Mouse (Mus musculus) cerebellum, adult 2 months (tissue): Measurements from ENCODE around the gene Slc13a5. TPM values are rescaled to one million over a fixed set of nuclear protein-coding genes. Genes with fewer than 3 reads are reported as not detected.

Experiments used
- DNase-seq, 2 experiments: peaks; one replicate each; pipeline ENCODE4 v3.0.0; 2021
- H3K27ac ChIP-seq: fragments of 200-500 bp; 2 replicates; pipeline ENCODE4 v1.5.1; 2012; ENCODE audit warnings: low read length, control low read depth, inconsistent platforms; ENCODE audit not compliant: insufficient read depth
- H3K27me3 ChIP-seq: fragments of 200-500 bp; 2 replicates; pipeline ENCODE4 v1.6.1; 2012; ENCODE audit warnings: inconsistent platforms, mild to moderate bottlenecking, low read length, moderate library complexity; ENCODE audit not compliant: control insufficient read depth, insufficient read depth
- H3K4me1 ChIP-seq: fragments of 200-500 bp; 2 replicates; pipeline ENCODE4 v1.6.1; 2011; ENCODE audit warnings: low read length; ENCODE audit not compliant: control insufficient read depth, insufficient read depth
- H3K4me3 ChIP-seq: fragments of 200-500 bp; replicated peaks from 2 replicates; pipeline ENCODE3; 2011; ENCODE audit warnings: mild to moderate bottlenecking, low read depth, low read length, control low read depth; ENCODE audit not compliant: insufficient read depth
- CTCF ChIP-seq: fragments of 200-500 bp; IDR thresholded peaks from 2 replicates; pipeline ENCODE4 v1.5.1; 2011; ENCODE audit warnings: low read depth, mild to moderate bottlenecking, control low read depth, low read length, moderate library complexity, borderline replicate concordance; ENCODE audit not compliant: insufficient read depth
- POLR2A ChIP-seq: fragments of 200-500 bp; IDR thresholded peaks from 2 replicates; pipeline ENCODE4 v1.6.1; 2011; ENCODE audit warnings: low read length, control low read depth, borderline replicate concordance; ENCODE audit not compliant: insufficient read depth
- WGBS: fragments of 180-500 bp; shearing (Covaris S2); methylation state at CpG from one replicate; pipeline ENCODE4 v1.1.7; 2018; 5-methylcytosine and 5-hydroxymethylcytosine counted together
- polyA plus RNA-seq: library from polyadenylated mRNA; depleted of rRNA; stranded (reverse); fragments of >200 nt; gene quantifications from 2 replicates; pipeline ENCODE4 v1.2.3, GENCODE M21; 2012; rRNA removed

Gene Slc13a5
- polyA plus RNA-seq, result 9.6 TPM in 2 replicates

DNA sequence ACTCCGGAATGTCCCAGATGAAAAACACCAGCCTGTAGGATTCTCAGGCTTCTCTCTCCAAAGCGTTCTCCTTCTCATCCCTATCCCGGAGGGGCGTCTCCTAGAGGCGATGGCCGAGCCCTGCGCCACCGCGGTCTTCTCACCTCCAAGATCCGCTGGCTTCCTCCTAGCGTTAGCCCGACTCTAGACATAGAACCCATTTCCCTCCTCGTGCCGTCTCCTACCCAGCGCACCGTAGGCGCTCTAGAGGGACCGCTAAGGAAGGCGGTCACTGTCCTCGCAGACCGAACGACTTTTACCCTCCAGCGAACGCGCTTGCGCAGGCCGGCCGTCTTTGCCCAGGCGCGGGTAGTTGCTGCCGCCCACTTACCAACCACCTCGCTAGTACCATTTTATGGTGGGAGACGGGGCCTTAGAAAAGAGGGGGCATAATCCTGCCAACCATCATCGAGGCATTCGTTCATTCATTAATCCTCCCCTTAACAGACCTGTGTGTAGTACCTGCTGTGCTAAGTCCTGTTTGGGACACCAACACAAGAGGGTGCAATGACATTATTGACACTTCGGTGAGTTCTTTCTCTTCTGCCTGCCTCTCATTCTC lies at the start of gene Slc13a5:
TSS of gene Slc13a5 (minus strand) at position 263 of the 601 bp plus-strand sequence.
- no peak for DNase-seq
- 5% methylated on average over 36 of the region's 36 CpGs for WGBS
- 0 out of 2 replicates have a peak, but pooled peaks cover 4% of the 10 kb centered on the region for H3K4me1 ChIP-seq

DNA sequence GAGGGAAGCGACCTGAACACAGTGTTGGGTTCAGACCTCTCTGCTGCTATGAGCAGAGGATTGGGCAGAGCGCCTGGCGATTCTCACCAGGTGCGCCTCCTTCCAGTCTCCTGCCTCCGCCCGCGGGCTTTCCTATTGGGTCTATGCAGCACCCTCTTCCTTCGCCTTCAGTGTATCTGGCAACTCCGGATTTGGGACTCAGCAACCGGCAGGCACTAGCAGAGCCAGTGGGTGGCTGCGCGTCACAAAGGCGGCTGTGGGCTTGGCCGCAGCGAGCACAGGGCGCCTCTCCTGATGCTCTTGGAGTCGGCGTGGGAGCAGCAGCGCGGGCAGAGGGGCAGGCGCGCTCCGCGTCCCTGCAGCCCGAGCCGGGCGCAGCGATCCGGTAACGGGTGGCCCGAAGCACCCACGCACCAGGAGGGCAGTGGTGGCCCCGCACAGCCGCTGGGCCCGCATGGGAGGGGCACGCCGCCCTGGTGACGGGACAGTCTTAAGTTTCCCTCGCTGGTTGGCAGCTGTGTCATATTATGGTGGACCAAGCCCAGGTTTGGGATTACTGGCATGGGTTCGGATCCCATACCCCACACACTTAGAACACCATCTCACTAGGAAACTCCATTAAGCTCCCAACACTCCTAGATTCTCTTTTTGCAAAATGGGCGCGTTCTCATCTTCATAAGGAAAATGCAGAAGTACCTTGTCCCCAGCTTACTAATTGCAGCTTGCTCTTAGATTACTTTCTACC lies 47.3 kb upstream of the Slc13a5 start, which contains the start of gene Fbxo39:
TSS of gene Fbxo39 (plus strand) at position 294 of the 745 bp plus-strand sequence.
- 13% methylated on average over 41 of the region's 42 CpGs for WGBS
- Histone ChIP-seq H3K4me1 (no peaks in the 10 kb centered on the region), H3K27me3 (no peaks in the 10 kb centered on the region), H3K27ac (no peak within 1 kb of the TSS), H3K4me3 (no peak within 1 kb of the TSS)
- TF ChIP-seq CTCF (no peak), POLR2A (no peak)
- DNase-seq, result no peak

More for the DNA sequence above, at the start of gene Slc13a5:
- peaks cover 2% of the 10 kb centered on the region; the same call in 1 of the 2 replicates for H3K27me3 ChIP-seq
- TF ChIP-seq CTCF (no peak), POLR2A (no peak)
- H3K4me3 ChIP-seq, result peak within 1 kb of the TSS; percentile 5
- H3K27ac ChIP-seq, result no peak within 1 kb of the TSS

DNA sequence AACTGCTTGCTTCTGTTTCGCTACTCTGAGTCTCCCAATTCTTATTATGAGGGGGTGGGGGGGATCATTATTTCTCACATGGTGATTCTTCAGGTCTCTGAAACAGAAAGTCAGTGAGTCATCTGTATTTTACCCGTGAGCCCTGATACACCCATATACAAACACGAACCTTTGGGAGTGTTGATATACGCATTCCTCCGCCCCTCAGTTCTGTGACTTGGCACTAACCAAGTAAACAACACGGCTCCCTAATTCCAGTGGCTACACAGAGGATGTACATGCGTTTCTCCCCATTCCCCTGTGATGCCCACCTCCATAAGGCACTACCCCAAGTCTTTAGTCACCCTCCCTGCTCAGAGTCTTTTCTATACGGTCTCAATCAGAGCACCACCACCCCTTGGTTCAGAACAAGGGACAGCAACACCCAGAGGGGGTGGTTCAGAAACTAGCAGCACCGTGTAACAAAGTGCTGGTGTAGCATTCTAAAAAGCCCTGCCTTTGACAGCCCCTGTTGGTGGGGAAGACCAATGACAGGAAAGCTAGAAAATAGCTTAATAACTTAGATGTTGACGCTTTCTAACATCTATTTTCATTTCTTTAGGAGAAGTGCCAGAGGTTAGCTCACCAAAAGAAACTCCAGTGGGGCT lies 44.5 kb upstream of the Slc13a5 start:
- WGBS, result 89% methylated on average over 10 of the region's 10 CpGs
- TF ChIP-seq POLR2A, result no peak
- no peak for TF ChIP-seq CTCF
- no peak for DNase-seq
- Histone ChIP-seq H3K27ac (no peak overlapping the region), H3K27me3 (no peaks in the 10 kb centered on the region), H3K4me1 (no peaks in the 10 kb centered on the region), H3K4me3 (no peak overlapping the region)

DNA sequence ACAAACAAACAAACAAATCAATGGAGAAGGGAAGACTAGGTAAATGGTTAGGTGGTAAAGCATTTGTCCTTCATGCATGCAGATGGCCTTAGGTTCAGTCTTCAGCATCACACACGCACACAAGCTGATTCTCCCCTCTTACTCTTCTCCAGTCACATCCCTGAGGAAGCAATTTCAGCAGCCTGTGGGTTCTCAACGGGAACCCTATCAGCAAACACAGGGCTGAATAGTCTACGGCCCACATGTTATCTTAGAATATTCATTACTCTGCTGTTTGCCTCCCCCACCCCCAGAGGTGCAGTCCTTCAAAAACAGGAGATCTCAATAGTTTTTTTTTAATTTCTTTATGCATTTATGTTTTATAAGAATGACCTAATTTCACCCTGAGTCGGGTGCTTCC lies 43.5 kb upstream of the Slc13a5 start:
- no peak overlapping the region for H3K27ac ChIP-seq
- H3K27me3 ChIP-seq, result no peaks in the 10 kb centered on the region
- no peak overlapping the region for H3K4me3 ChIP-seq
- DNase-seq, result no peak
- no peaks in the 10 kb centered on the region for H3K4me1 ChIP-seq
- TF ChIP-seq POLR2A (no peak), CTCF (no peak)
- 88% methylated on average over 4 of the region's 4 CpGs for WGBS

DNA sequence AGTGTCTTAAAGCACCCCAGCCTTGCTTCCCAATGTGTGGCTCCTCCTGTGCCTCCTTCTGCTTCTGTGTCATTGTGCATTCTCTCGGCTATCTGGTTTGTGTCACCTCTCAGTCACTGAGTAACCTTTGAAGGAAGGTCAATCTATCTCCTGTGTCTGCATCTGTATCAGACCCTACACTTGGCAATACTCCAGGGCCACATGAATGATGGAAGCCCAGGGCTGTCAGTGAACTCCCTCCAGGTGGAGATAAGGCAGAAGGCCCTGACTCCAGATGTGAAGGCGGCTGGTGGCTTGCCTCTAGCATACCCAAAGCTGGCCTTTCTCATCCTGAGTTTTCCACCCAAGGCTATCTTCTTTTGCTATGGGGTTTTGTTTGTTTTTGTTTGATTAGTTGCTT lies 42.0 kb upstream of the Slc13a5 start:
- TF ChIP-seq POLR2A, result no peak
- no peak for TF ChIP-seq CTCF
- H3K27me3 ChIP-seq, result no peaks in the 10 kb centered on the region
- no peak overlapping the region for H3K27ac ChIP-seq
- no peak overlapping the region for H3K4me3 ChIP-seq
- no peak for DNase-seq
- WGBS, result 81% methylated on average over 2 of the region's 2 CpGs
- H3K4me1 ChIP-seq, result no peaks in the 10 kb centered on the region

DNA sequence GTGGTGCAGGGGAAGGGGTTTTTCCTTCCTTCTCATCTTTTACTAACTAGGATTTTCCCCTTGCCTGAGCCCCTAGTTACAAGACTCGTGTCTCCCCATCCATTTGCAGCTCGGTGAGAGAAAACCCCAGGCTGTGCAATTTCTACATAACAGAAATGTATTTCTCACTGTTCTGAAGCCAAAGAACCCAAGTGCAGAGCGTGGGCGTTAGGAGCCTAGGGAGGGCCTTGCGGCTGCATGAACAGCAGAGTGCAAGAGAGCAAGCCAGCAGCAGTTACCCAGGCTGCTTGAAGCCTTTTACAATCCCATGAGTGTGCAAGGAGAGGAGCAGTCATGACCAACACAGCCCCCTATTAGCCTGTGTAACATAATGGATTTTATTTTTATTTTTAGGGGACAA lies 40.4 kb upstream of the Slc13a5 start:
- no peak for TF ChIP-seq CTCF
- no peak for TF ChIP-seq POLR2A
- no peaks in the 10 kb centered on the region for H3K27me3 ChIP-seq
- no peak overlapping the region for H3K4me3 ChIP-seq
- no peak overlapping the region for H3K27ac ChIP-seq
- no peak for DNase-seq
- 79% methylated on average over 5 of the region's 5 CpGs for WGBS
- 0 out of 2 replicates have a peak, but pooled peaks cover under 1% of the 10 kb centered on the region for H3K4me1 ChIP-seq

DNA sequence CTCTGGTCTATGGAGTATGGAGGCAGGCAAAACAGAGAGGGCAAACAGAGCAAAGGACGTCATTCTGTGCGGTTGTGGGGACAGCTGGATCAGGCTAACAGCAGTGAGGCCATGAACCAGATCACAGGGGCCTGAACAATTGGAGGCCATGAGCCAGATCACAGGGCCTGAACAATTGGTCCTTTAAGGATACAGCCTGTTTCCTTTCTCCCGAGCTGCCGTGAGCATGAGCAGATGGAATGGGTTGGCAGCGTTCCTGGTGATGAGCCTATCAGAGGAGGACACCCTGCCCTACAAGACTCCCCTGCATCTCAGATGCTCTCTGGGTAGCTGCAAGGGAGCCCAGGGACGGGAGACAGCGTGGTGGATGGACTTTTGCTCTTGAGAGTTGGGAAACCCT lies 35.2 kb upstream of the Slc13a5 start:
- H3K27ac ChIP-seq, result peak overlapping the region; percentile 38; the same call in 1 of the 2 replicates
- 19% methylated on average over 7 of the region's 7 CpGs for WGBS
- no peaks in the 10 kb centered on the region for H3K27me3 ChIP-seq
- H3K4me3 ChIP-seq, result no peak overlapping the region
- TF ChIP-seq POLR2A, result no peak
- TF ChIP-seq CTCF, result no peak
- peak; percentile 67 to 78 for DNase-seq
- peaks cover 6% of the 10 kb centered on the region; the same call in 1 of the 2 replicates for H3K4me1 ChIP-seq
